Mouse (Mus musculus) gastrocnemius, postnatal 36 days (tissue): ENCODE results near the gene Dusp6. TPM values are rescaled to one million over a fixed set of nuclear protein-coding genes. Genes with fewer than 3 reads are reported as not detected.

Experiments
- DNase-seq, 2 experiments: peaks; one replicate each; pipeline ENCODE4 v3.0.0; 2022
- intact Hi-C: fragments of 180-260 bp; cut with DNase I; formaldehyde crosslinking; loops from one replicate; pipeline ENCODE4 v1.15.1; 2025
- total RNA-seq, 2 experiments: library from RNA; stranded (reverse); gene quantifications; 2 replicates each; pipeline ENCODE4 v1.2.3; 2021

Dusp6 gene
- total RNA-seq, 2 experiments from 2014 or later: 16.4 to 17.4 TPM

DNA sequence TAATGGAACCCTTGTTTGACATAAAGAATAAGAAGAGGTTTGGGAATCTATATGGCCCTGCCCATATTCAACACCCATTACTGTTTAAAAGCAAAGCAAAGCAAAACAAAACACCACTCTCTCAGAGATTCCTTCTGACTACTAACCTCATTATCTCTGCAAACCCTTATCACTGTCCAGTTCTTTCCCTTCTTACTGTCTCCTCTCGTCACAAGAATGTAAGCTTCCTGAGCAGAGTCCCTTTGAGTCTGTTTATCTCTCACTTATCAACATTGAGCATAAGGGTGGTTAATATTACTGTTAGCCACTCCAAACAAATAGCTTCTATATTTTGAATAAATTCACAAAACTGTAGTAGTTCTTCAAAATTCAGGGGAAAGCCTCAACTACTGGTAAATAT, 48.9 kb downstream of the Dusp6 start:
- intact Hi-C loops: no loop called here
- DNase-seq: no peak

- intact Hi-C loops: no loop called here
These were observed 51.3 kb downstream of the Dusp6 start for GRCm38 (mm10) chr10:99314366-99314765.

GRCm38 (mm10) chr10:99317057-99317456, 54.0 kb downstream of the Dusp6 start:
- intact Hi-C loops: no loop called here
- DNase-seq: no peak

More at GRCm38 (mm10) chr10:99314366-99314765, 51.3 kb downstream of the Dusp6 start:
- DNase-seq: no peak

Other genes starting within 250 kb of the Dusp6 start
- 1 to 10 TPM; 3.7 to 3.8 TPM for gene Poc1b, start 156.2 kb upstream of the Dusp6 start, total RNA-seq
- 1 to 10 TPM; 1.2 to 1.5 TPM for gene Galnt4, start 155.1 kb upstream of the Dusp6 start, total RNA-seq
- not detected for gene Phxr2, start 136.9 kb upstream of the Dusp6 start, total RNA-seq